Mouse (Mus musculus) G1E-ER4 (cell line): ENCODE measurements around the gene Galntl5. TPM values are rescaled to one million over a fixed set of nuclear protein-coding genes. Genes with fewer than 3 reads are reported as not detected.

Experiments used
- GATA1 ChIP-seq: IDR thresholded peaks from one replicate; pipeline ENCODE4 v1.8.0; 2012; ENCODE audit warnings: low read length, inconsistent platforms
- polyA plus RNA-seq: library from polyadenylated mRNA; stranded (reverse); fragments of >175 nt; gene quantifications from 2 replicates; pipeline ENCODE4 v1.2.3, GENCODE M21; 2012

The Galntl5 gene
- not detected in 2 replicates for polyA plus RNA-seq

DNA sequence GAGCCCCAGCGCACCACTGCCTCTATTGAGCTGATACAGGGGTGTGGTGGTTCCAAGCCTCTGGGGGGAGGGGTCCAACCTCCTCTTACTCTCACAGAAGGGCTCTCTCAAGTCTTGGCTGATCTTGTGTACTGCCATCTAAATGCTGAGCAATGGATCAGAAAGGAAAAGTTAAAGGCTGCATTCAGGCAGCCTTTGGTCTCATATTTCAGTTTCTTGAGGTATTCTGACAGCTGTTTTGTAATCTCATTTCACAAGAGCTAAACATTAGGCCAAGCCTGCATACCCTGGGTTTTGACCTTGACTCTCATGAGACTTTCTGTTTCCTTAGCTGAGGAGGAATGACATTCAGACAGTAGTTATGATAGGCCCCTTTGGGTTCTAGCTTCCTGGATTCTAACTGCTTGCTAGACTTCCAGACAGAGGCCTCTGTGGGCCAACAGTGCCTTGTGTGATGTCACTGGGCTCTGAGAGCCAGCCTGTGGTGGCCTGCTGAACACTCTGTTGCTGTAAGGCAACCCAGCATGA lies at the start of gene Galntl5:
Gene Galntl5 (plus strand): TSS at position 457 of the 528 bp plus-strand sequence.
- no peak for TF ChIP-seq GATA1

DNA sequence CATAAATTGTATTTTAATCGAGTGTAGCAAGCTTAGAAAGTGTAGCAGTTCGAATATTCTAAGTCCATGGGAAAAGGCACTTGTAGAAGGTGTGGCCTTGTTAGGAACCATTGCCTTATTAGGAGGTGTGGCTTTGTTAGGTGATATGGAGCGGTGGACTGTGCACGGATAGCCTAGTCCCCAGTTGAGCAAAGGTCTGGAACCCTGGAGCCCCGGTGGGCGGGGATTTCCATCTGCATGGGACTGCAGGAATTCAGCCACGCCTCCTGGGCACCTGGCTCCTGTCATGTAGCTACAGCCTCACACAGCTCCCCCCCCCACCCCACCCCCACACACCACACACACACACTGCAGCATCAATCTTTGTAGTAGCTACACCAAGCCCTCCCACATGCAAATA lies 34.6 kb upstream of the Galntl5 start:
- no peak for TF ChIP-seq GATA1

- TF ChIP-seq GATA1 = no peak
Measured at GRCm38 (mm10) chr5:25149331-25149965, 31.8 kb upstream of the Galntl5 start.

GRCm38 (mm10) chr5:25153491-25153890 lies 27.8 kb upstream of the Galntl5 start:
- no peak for TF ChIP-seq GATA1

DNA sequence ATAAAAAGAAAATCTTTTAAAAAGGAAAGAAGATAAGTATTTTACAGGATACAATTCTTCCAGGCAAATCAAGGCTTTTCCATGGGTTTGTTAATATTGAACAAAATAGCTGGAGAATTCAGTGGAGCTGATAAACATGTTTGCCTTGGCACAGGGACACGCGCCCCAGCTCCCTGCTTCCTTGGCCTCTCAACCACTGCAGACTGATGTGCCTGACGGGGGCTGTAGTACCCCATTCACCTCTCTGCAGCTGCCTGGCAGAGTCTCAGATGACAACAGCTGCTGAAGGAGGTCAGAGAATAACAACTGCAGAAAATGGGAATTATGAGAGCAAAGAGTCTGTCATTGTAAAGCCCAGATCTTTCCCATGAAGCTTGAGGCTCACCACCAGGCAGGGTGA lies 27.3 kb upstream of the Galntl5 start:
- no peak for TF ChIP-seq GATA1

DNA sequence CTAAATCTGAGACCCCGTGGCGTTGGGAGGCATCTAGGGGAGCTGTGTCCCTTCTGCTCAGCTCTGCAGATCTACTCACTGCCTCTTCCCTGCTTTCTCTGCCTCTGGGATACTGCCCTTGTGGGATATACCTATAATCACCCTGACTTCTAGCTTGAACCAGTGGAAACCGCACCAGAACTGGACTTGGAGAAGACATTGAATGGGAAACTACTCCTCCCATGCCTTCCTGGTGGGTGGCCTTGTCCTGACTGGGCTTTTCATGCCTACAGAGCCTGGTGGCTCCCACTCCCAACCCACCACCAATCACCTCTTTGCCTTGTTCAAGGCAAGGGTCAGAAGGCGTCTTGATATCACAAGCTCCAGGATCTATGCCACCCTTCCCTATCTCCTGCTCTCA lies 26.4 kb upstream of the Galntl5 start:
- no peak for TF ChIP-seq GATA1

DNA sequence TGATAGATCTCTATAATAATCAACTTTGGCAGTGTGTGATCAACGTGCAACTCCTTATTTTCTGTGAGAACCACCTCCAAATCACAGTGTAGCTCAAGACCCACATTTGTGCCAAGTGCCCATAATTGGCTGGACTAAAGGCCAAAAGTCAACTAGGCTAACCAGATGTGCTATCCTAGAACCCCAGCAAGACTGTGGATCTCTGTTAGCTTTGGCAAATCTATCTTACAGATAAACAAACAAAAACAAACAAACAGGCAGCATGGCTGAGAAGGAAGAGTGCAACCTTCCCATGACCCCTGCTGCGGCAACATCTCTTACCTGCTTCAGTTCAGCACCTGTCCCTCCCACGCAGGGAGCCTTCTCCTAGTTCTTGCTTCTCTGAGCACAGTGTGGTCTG lies 25.9 kb upstream of the Galntl5 start:
- no peak for TF ChIP-seq GATA1

DNA sequence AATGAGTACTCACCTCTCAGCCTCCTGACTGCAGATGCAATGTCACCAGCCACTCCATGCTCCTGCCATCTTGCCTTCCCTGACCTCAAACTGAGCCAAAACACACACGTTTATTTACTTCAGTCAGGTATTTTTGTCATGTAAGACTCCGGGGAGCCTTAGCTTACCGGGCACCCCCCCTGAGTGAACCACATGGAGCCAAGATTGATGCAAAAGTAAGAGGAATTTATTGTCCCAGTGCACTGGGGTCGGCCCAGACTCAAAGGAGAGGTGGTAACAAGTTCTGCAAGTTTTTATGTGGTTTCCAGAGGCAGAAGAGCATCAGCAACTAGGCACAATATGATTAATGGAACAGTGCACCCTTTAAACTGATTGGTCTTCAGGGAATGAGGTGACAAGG lies 24.1 kb upstream of the Galntl5 start:
- no peak for TF ChIP-seq GATA1

- TF ChIP-seq GATA1 = no peak
Measured at GRCm38 (mm10) chr5:25160515-25160914, 20.7 kb upstream of the Galntl5 start.

DNA sequence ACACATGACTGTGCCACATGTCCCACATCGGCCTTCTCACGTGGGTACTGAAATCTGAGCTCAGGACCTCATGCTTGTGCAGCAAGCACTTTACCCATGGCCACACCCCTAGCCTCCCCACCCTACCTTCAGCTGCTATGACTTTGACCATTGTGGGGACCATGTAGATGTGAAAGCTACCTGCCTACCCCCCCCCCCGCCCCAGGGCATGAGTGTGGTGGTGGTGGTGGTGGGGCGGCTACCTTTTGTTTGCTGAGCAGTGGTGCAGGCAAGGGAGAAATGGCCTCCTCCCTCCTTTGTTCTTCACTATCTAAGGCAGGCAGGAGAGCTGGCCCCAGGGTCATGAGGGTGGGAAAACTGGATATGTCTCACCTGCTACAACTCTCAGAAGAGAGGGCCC lies 18.3 kb upstream of the Galntl5 start:
- no peak for TF ChIP-seq GATA1

DNA sequence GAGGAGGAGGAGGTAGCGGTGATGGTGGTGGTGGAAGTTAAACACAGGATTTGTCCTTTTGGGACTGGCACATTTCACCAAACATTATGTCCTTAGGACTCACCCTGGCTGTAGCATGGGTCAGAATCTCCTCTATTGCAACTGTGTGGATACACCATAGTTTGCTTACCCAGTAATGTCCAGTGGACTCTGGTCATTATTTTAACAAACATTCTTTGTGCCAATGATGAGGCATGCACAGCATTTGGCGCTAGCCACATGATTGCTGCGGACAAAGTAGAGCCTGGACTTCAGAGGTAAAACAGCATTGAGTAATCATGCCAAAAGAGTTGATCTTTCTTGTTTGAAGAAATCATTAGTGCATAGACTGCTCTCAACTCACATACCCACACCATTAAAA lies 17.3 kb upstream of the Galntl5 start:
- no peak for TF ChIP-seq GATA1

DNA sequence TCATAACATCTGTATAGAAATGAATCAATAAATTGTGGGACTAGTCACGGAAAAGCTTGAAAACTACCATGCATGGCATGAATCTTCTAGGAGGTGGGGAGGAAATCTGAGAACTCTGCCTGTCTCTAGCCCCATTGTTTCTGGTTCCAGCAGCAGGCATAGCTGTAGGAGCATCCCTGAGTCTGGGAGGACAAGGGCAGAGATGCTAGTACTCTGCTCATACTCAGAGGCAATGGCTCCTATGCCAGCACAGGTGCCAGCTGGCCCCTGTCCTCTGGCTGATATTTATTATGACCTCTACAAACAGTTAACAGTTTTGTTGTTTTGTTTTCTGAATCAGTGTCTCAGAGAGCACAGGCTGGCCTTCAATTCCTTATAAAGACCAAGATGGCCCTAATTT lies 16.9 kb upstream of the Galntl5 start:
- TF ChIP-seq GATA1 = no peak

DNA sequence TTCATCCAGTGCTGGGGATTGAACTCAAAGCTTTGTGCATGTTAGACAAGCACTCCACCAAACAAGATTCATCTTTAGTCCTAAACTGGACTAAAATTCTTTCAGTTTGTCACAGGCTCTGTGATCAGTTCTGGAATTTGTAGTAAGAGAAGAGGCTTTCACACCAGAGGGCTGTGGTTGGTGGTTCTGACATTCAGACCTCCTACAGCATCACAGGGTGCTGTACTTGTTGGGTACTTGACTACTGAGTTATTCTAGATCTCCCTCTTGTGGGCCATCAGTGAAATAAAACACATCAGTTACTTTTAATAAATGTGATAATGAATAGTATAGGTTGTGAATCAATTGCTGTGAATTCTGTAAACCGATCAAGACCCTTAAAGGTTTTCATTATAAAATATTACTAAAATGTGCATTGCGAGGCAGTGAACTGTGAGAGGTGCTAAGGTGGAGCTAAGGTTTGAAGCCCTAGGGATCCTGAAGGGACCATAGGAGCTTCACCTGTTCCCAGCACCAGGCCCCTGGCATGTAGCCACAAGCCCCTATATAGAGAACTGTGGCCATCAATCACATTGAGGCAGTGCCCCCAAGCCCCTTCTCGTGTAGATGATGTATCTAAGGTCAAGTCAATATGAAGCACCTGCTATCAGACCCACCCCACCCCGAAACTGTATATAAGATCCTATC lies 16.0 kb upstream of the Galntl5 start:
- no peak for TF ChIP-seq GATA1

GRCm38 (mm10) chr5:25165789-25166135 lies 15.5 kb upstream of the Galntl5 start:
- TF ChIP-seq GATA1 = no peak

DNA sequence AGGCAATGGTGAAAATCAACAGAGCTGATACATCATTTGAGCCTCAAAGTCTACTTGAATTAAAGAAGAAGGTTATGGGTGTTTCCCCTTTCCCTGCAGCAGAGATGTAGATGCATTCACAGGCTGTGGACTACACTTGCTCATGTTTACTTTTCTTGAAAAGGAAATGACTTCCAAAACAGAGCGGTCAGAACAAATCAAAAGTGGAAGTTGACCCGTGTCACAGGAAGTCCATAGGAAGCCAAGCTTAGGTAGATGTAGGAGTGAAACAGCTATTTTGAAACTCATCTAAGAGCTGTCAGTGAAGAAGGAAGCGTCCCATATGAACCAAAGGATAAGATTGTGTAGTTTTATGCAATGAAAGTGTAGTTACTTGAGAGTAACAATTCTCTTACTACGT lies 14.6 kb upstream of the Galntl5 start:
- TF ChIP-seq GATA1 = no peak

- TF ChIP-seq GATA1 = no peak
Measured at GRCm38 (mm10) chr5:25179284-25179683, 2.0 kb upstream of the Galntl5 start.

- no peak for TF ChIP-seq GATA1
Measured at GRCm38 (mm10) chr5:25179936-25180488, 1.2 kb upstream of the Galntl5 start.
